Mouse (Mus musculus) 416B (cell line): ENCODE measurements around the gene Gtf2a2.

Source experiments
- DNase-seq: peaks from one replicate; pipeline ENCODE4 v3.0.0; 2011; ENCODE audit warnings: low read depth

The Gtf2a2 gene

GRCm38 (mm10) chr9:70062012-70062411 lies 49.7 kb downstream of the Gtf2a2 start:
- no peak for DNase-seq

GRCm38 (mm10) chr9:70067497-70067896 lies 55.1 kb downstream of the Gtf2a2 start:
- no peak for DNase-seq

- DNase-seq = no peak
These were observed 57.6 kb downstream of the Gtf2a2 start for GRCm38 (mm10) chr9:70069961-70070435.

GRCm38 (mm10) chr9:70072387-70072786 lies 60.0 kb downstream of the Gtf2a2 start:
- no peak for DNase-seq
